Mouse (Mus musculus): ENCODE results near the gene Ccrl2. TPM values are rescaled to one million over a fixed set of nuclear protein-coding genes. Genes with fewer than 3 reads are reported as not detected.

The Ccrl2 gene
- 3.4 TPM for polyA plus RNA-seq (2014; fragmentation: Illumina TruSeq; extraction: RNeasy Lipid Tissue Mini Kit (QIAGEN cat#74804); ENCODE audit: low read depth, low replicate concordance)

GRCm38 (mm10) chr9:111056798-111057543 is at the start of gene Ccrl2:
Gene Ccrl2, minus strand, starts transcription at chr9:111057519.

DNA sequence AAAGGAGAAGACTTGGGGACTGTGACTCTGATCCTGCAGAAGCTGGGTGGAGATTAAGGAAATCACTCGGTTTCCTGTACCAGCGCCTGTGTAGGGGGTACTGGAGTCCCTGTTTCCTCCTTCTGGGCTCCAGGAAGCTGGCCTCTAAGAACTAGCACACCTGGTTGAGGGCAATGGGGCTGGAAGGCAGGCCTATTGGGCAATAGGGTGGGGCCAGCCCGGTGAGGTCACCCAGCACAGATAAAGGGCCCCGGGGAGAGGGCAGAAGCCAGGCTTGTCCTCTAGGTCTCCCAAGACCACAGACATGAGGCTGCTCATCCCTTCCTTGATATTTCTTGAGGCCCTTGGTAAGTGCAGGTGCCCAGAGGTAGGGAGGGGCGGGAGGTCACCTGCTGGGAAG is 38.3 kb downstream of the Ccrl2 start, which contains the start of gene Ltf:
Ltf (plus strand) TSS at position 250 of the 400 bp plus-strand sequence.

Other genes with a start within 250 kb of the Ccrl2 start
- not detected for gene Prss44, start 243.5 kb downstream of the Ccrl2 start, polyA plus RNA-seq (2014; fragmentation: Illumina TruSeq; extraction: RNeasy Lipid Tissue Mini Kit (QIAGEN cat#74804); ENCODE audit: low read depth, low replicate concordance)
- gene Prss43, start 230.8 kb downstream of the Ccrl2 start, polyA plus RNA-seq (2014; fragmentation: Illumina TruSeq; extraction: RNeasy Lipid Tissue Mini Kit (QIAGEN cat#74804); ENCODE audit: low read depth, low replicate concordance) = not detected
- not detected for gene Prss45, start 222.9 kb downstream of the Ccrl2 start, polyA plus RNA-seq (2014; fragmentation: Illumina TruSeq; extraction: RNeasy Lipid Tissue Mini Kit (QIAGEN cat#74804); ENCODE audit: low read depth, low replicate concordance)
- not detected for gene Prss46, start 213.0 kb downstream of the Ccrl2 start, polyA plus RNA-seq (2014; fragmentation: Illumina TruSeq; extraction: RNeasy Lipid Tissue Mini Kit (QIAGEN cat#74804); ENCODE audit: low read depth, low replicate concordance)
- not detected for gene Prss50, start 199.6 kb downstream of the Ccrl2 start, polyA plus RNA-seq (2014; fragmentation: Illumina TruSeq; extraction: RNeasy Lipid Tissue Mini Kit (QIAGEN cat#74804); ENCODE audit: low read depth, low replicate concordance)
- 2.3 TPM for gene Als2cl, start 177.6 kb downstream of the Ccrl2 start, polyA plus RNA-seq (2014; fragmentation: Illumina TruSeq; extraction: RNeasy Lipid Tissue Mini Kit (QIAGEN cat#74804); ENCODE audit: low read depth, low replicate concordance)
- 0.87 TPM for gene Tmie, start 177.4 kb downstream of the Ccrl2 start, polyA plus RNA-seq (2014; fragmentation: Illumina TruSeq; extraction: RNeasy Lipid Tissue Mini Kit (QIAGEN cat#74804); ENCODE audit: low read depth, low replicate concordance)
- not detected for gene Fam240a, start 140.7 kb downstream of the Ccrl2 start, polyA plus RNA-seq (2014; fragmentation: Illumina TruSeq; extraction: RNeasy Lipid Tissue Mini Kit (QIAGEN cat#74804); ENCODE audit: low read depth, low replicate concordance)
- 0.41 TPM for gene Tdgf1, start 111.4 kb downstream of the Ccrl2 start, polyA plus RNA-seq (2014; fragmentation: Illumina TruSeq; extraction: RNeasy Lipid Tissue Mini Kit (QIAGEN cat#74804); ENCODE audit: low read depth, low replicate concordance)
- gene Lrrc2, start 106.0 kb downstream of the Ccrl2 start, polyA plus RNA-seq (2014; fragmentation: Illumina TruSeq; extraction: RNeasy Lipid Tissue Mini Kit (QIAGEN cat#74804); ENCODE audit: low read depth, low replicate concordance) = 36.4 TPM
- 3.6 TPM for gene Rtp3, start 66.9 kb downstream of the Ccrl2 start, polyA plus RNA-seq (2014; fragmentation: Illumina TruSeq; extraction: RNeasy Lipid Tissue Mini Kit (QIAGEN cat#74804); ENCODE audit: low read depth, low replicate concordance)
- 4.1 TPM for gene Ltf, start 38.2 kb downstream of the Ccrl2 start, polyA plus RNA-seq (2014; fragmentation: Illumina TruSeq; extraction: RNeasy Lipid Tissue Mini Kit (QIAGEN cat#74804); ENCODE audit: low read depth, low replicate concordance)
- 66.7 TPM for gene Lrrfip2, start 60.1 kb upstream of the Ccrl2 start, polyA plus RNA-seq (2014; fragmentation: Illumina TruSeq; extraction: RNeasy Lipid Tissue Mini Kit (QIAGEN cat#74804); ENCODE audit: low read depth, low replicate concordance)
- gene Mlh1, start 214.3 kb upstream of the Ccrl2 start, polyA plus RNA-seq (2014; fragmentation: Illumina TruSeq; extraction: RNeasy Lipid Tissue Mini Kit (QIAGEN cat#74804); ENCODE audit: low read depth, low replicate concordance) = 28.1 TPM
- gene Epm2aip1, start 214.4 kb upstream of the Ccrl2 start, polyA plus RNA-seq (2014; fragmentation: Illumina TruSeq; extraction: RNeasy Lipid Tissue Mini Kit (QIAGEN cat#74804); ENCODE audit: low read depth, low replicate concordance) = 154 TPM